Mouse (Mus musculus) intestine, postnatal 0 days (tissue): ENCODE measurements around the gene Hirip3. TPM values are rescaled to one million over a fixed set of nuclear protein-coding genes. Genes with fewer than 3 reads are reported as not detected.

ENCODE experiments used
- ATAC-seq: fragments of 200-750 bp; cut with Nextera tagmentation; 2 replicates; pipeline ENCODE4 v1.8.0; 2017; ENCODE audit warnings: mild to moderate bottlenecking, moderate TSS enrichment, moderate library complexity
- H3K27ac ChIP-seq: fragments of 300-500 bp; sonication (generic); 2 replicates; pipeline ENCODE4 v1.5.1; 2014; ENCODE audit warnings: mild to moderate bottlenecking, low read depth, low read length, moderate library complexity
- H3K27me3 ChIP-seq: fragments of 300-500 bp; sonication (generic); replicated peaks from 2 replicates; pipeline ENCODE4 v1.6.1; 2014; ENCODE audit warnings: low read length, mixed read lengths; ENCODE audit not compliant: control insufficient read depth, insufficient read depth
- H3K36me3 ChIP-seq: fragments of 300-500 bp; sonication (generic); 2 replicates; pipeline ENCODE4 v1.6.1; 2014; ENCODE audit warnings: mild to moderate bottlenecking, moderate library complexity; ENCODE audit not compliant: control insufficient read depth, insufficient read depth
- H3K4me1 ChIP-seq: fragments of 300-500 bp; sonication (generic); replicated peaks from 2 replicates; pipeline ENCODE4 v1.6.1; 2014; ENCODE audit warnings: antibody characterized with exemption, low read length, mixed read lengths; ENCODE audit not compliant: control insufficient read depth, insufficient read depth
- H3K4me2 ChIP-seq: fragments of 300-500 bp; sonication (generic); replicated peaks from 2 replicates; pipeline ENCODE4 v1.6.1; 2014; ENCODE audit warnings: low read depth, mild to moderate bottlenecking, moderate library complexity
- H3K4me3 ChIP-seq: fragments of 300-500 bp; sonication (generic); 2 replicates; pipeline ENCODE4 v1.5.1; 2014; ENCODE audit warnings: low read depth, low read length
- H3K9ac ChIP-seq: fragments of 300-500 bp; sonication (generic); 2 replicates; pipeline ENCODE4 v1.6.1; 2014; ENCODE audit warnings: mild to moderate bottlenecking, low read depth, low read length
- H3K9me3 ChIP-seq: fragments of 300-500 bp; sonication (generic); 2 replicates; pipeline ENCODE4 v1.6.1; 2016; ENCODE audit warnings: mixed run types; ENCODE audit not compliant: control insufficient read depth
- CTCF ChIP-seq: sonication (generic); IDR thresholded peaks from 2 replicates; pipeline ENCODE4 v1.5.1; 2016; ENCODE audit warnings: low read depth, mild to moderate bottlenecking, control low read depth, antibody characterized with exemption, moderate library complexity
- WGBS: fragments of 180-500 bp; shearing (Covaris S2); extraction: QIAGEN DNeasy Blood & Tissue Kit; methylation state at CpG from one replicate; pipeline ENCODE4 v1.1.7; 2014; 5-methylcytosine and 5-hydroxymethylcytosine counted together
- polyA plus RNA-seq: library from polyadenylated mRNA; unstranded; fragments of >200 nt; fragmentation: Nextera tagmentation; extraction: Ambion mirVana; gene quantifications from 2 replicates; pipeline ENCODE4 v1.2.1, GENCODE M21; 2015

Gene Hirip3
- polyA plus RNA-seq, 1 experiment from 2014 or later: 7.2 TPM

- Histone ChIP-seq H3K27me3 (0 out of 2 replicates have a peak, but pooled peaks cover 6% of the 10 kb centered on the region), H3K4me3 (peak overlapping the region; percentile 20; the same call in 1 of the 2 replicates), H3K4me1 (no peaks in the 10 kb centered on the region), H3K27ac (no peak overlapping the region), H3K9me3 (no peaks in the 10 kb centered on the region), H3K36me3 (no peaks in the 10 kb centered on the region), H3K4me2 (peak overlapping the region; percentile 58), H3K9ac (no peak overlapping the region)
- peak; percentile 87 for ATAC-seq
- 1% methylated on average over 21 of the region's 21 CpGs for WGBS
- peak; percentile 92 for TF ChIP-seq CTCF
Observed at GRCm38 (mm10) chr7:126832036-126832598, 29.7 kb upstream of the Hirip3 start.

GRCm38 (mm10) chr7:126833294-126833693, 28.5 kb upstream of the Hirip3 start:
- TF ChIP-seq CTCF: no peak
- H3K9me3 ChIP-seq: no peaks in the 10 kb centered on the region
- WGBS: 100% methylated on average over 1 of the region's 1 CpGs

GRCm38 (mm10) chr7:126843276-126843675, 18.5 kb upstream of the Hirip3 start:
- H3K9ac ChIP-seq: no peak overlapping the region
- no peak overlapping the region for H3K4me3 ChIP-seq
- 74% methylated on average over 9 of the region's 9 CpGs for WGBS
- H3K27ac ChIP-seq: no peak overlapping the region
- peaks cover 10% of the 10 kb centered on the region for H3K27me3 ChIP-seq
- H3K9me3 ChIP-seq: no peaks in the 10 kb centered on the region
- no peak for ATAC-seq
- H3K36me3 ChIP-seq: no peaks in the 10 kb centered on the region
- H3K4me1 ChIP-seq: no peaks in the 10 kb centered on the region; the same call in 1 of the 2 replicates
- no peak overlapping the region for H3K4me2 ChIP-seq
- TF ChIP-seq CTCF: no peak

More at GRCm38 (mm10) chr7:126833294-126833693, 28.5 kb upstream of the Hirip3 start:
- Histone ChIP-seq H3K36me3 (no peaks in the 10 kb centered on the region), H3K4me1 (no peaks in the 10 kb centered on the region), H3K27me3 (0 out of 2 replicates have a peak, but pooled peaks cover 6% of the 10 kb centered on the region), H3K27ac (no peak overlapping the region), H3K4me2 (no peak overlapping the region), H3K4me3 (no peak overlapping the region), H3K9ac (no peak overlapping the region)
- no peak for ATAC-seq

GRCm38 (mm10) chr7:126845516-126845915, 16.3 kb upstream of the Hirip3 start:
- Histone ChIP-seq H3K4me1 (no peaks in the 10 kb centered on the region; the same call in 1 of the 2 replicates), H3K4me3 (no peak overlapping the region), H3K9me3 (no peaks in the 10 kb centered on the region), H3K27me3 (peaks cover 19% of the 10 kb centered on the region), H3K4me2 (no peak overlapping the region), H3K9ac (no peak overlapping the region), H3K36me3 (no peaks in the 10 kb centered on the region), H3K27ac (no peak overlapping the region)
- no peak for ATAC-seq
- 100% methylated on average over 2 of the region's 2 CpGs for WGBS
- no peak for TF ChIP-seq CTCF

GRCm38 (mm10) chr7:126847116-126847420, 14.7 kb upstream of the Hirip3 start, which contains the start of gene Doc2a:
Gene Doc2a (plus strand): TSS chr7:126847416.
- Histone ChIP-seq H3K27me3 (peaks cover 19% of the 10 kb centered on the region), H3K4me3 (peak within 1 kb of the TSS; percentile 46), H3K9me3 (no peaks in the 10 kb centered on the region), H3K27ac (no peak within 1 kb of the TSS), H3K4me2 (peak within 1 kb of the TSS; percentile 86), H3K9ac (0 out of 2 replicates have a peak within 1 kb of the TSS, but pooled peaks have one; percentile 12), H3K36me3 (peaks cover 4% of the 10 kb centered on the region; the same call in 1 of the 2 replicates), H3K4me1 (no peaks in the 10 kb centered on the region; the same call in 1 of the 2 replicates)
- WGBS: 39% methylated on average over 4 of the region's 4 CpGs
- TF ChIP-seq CTCF: no peak
- ATAC-seq: no peak

- WGBS: 1% methylated on average over 51 of the region's 74 CpGs
- no peak for TF ChIP-seq CTCF
- Histone ChIP-seq H3K4me1 (no peaks in the 10 kb centered on the region; the same call in 1 of the 2 replicates), H3K27me3 (peaks cover 19% of the 10 kb centered on the region), H3K9ac (0 out of 2 replicates have a peak overlapping the region, but pooled peaks have one; percentile 12), H3K4me2 (peak overlapping the region; percentile 86), H3K36me3 (peaks cover 10% of the 10 kb centered on the region; the same call in 1 of the 2 replicates), H3K27ac (no peak overlapping the region), H3K4me3 (peak overlapping the region; percentile 46), H3K9me3 (no peaks in the 10 kb centered on the region)
- ATAC-seq: 0 out of 2 replicates have a peak, but pooled peaks have one; percentile 11
Observed at GRCm38 (mm10) chr7:126847421-126848398, 14.1 kb upstream of the Hirip3 start.
